Mouse (Mus musculus): Measurements from ENCODE around the gene Fibp. TPM values are rescaled to one million over a fixed set of nuclear protein-coding genes. Genes with fewer than 3 reads are reported as not detected.

Gene Fibp
- polyA plus RNA-seq (2015; fragmentation: Nextera tagmentation; extraction: Ambion mirVana), result 133 and 135 TPM in 2 replicates

GRCm38 (mm10) chr19:5460465-5460911, at the start of gene Fibp:
Gene Fibp (plus strand): TSS chr19:5460615.
- peaks cover 13% of the 10 kb centered on the region for H3K4me1 ChIP-seq (ENCODE audit: insufficient read depth, low read depth, low read length)
- H3K9ac ChIP-seq (replicated peaks; ENCODE audit: low read depth), result peak within 1 kb of the TSS; percentile 69
- no peaks in the 10 kb centered on the region for H3K27me3 ChIP-seq (replicated peaks; ENCODE audit: insufficient read depth, low read length)
- 0% methylated on average over 32 of the region's 32 CpGs for WGBS
- DNase-seq (ENCODE audit: low spot score) (peak; percentile 93), ATAC-seq (peak; percentile 51)
- H3K27ac ChIP-seq (ENCODE audit: low read length), result peak within 1 kb of the TSS; percentile 73
- peak within 1 kb of the TSS; percentile 78 for H3K4me3 ChIP-seq (ENCODE audit: low read depth, low read length)
- peaks cover 8% of the 10 kb centered on the region; the same call in 1 of the 2 replicates for H3K36me3 ChIP-seq (ENCODE audit: insufficient read depth, low read length)
- 0 out of 2 replicates have a peak, but pooled peaks have one; percentile 60 for TF ChIP-seq EP300 (IDR thresholded peaks at IDR 0.05)
- no peak for TF ChIP-seq CTCF (IDR thresholded peaks at IDR 0.05)
- no peaks in the 10 kb centered on the region for H3K9me3 ChIP-seq (ENCODE audit: low read length)
- H3K4me2 ChIP-seq (replicated peaks; ENCODE audit: low read depth, low read length), result peak within 1 kb of the TSS; percentile 71

GRCm38 (mm10) chr19:5410641-5411040, 49.8 kb upstream of the Fibp start:
- no peaks in the 10 kb centered on the region for H3K27me3 ChIP-seq (replicated peaks; ENCODE audit: insufficient read depth, low read length)
- no peak overlapping the region for H3K4me2 ChIP-seq (replicated peaks; ENCODE audit: low read depth, low read length)
- no peaks in the 10 kb centered on the region for H3K36me3 ChIP-seq (ENCODE audit: insufficient read depth, low read length)
- H3K4me1 ChIP-seq (ENCODE audit: insufficient read depth, low read depth, low read length), result 0 out of 2 replicates have a peak, but pooled peaks cover 9% of the 10 kb centered on the region
- WGBS, result 64% methylated on average over 5 of the region's 5 CpGs
- no peak overlapping the region for H3K9ac ChIP-seq (replicated peaks; ENCODE audit: low read depth)
- TF ChIP-seq CTCF (IDR thresholded peaks at IDR 0.05) (no peak), EP300 (IDR thresholded peaks at IDR 0.05) (no peak)
- ATAC-seq, result no peak
- DNase-seq (ENCODE audit: low spot score), result no peak
- no peak overlapping the region for H3K4me3 ChIP-seq (ENCODE audit: low read depth, low read length)
- no peaks in the 10 kb centered on the region for H3K9me3 ChIP-seq (ENCODE audit: low read length)
- H3K27ac ChIP-seq (ENCODE audit: low read length), result peak overlapping the region; percentile 51; the same call in 1 of the 2 replicates

DNA sequence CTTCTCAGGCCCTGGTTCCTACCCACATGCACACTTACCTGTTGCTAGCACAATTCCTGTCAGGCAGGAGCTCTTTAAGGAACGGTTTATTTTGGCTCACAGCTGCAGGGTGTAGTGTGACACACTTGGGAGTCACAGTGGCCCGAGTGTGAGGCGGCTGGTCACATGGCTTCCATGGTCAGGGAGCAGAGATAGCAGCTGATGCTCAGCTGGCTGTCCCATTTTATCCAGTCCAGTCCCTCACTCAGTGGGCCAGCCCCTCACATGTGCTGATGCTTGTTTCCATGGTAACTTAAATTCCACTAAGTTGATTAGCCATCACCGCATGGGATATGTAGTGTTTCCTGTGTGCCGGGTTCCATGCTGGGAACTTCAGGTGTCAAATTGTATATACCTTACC, 48.5 kb upstream of the Fibp start:
- Histone ChIP-seq H3K9me3 (ENCODE audit: low read length) (no peaks in the 10 kb centered on the region), H3K27ac (ENCODE audit: low read length) (no peak overlapping the region), H3K9ac (replicated peaks; ENCODE audit: low read depth) (no peak overlapping the region), H3K4me1 (ENCODE audit: insufficient read depth, low read depth, low read length) (0 out of 2 replicates have a peak, but pooled peaks cover 9% of the 10 kb centered on the region), H3K4me3 (ENCODE audit: low read depth, low read length) (no peak overlapping the region), H3K4me2 (replicated peaks; ENCODE audit: low read depth, low read length) (no peak overlapping the region), H3K27me3 (replicated peaks; ENCODE audit: insufficient read depth, low read length) (no peaks in the 10 kb centered on the region), H3K36me3 (ENCODE audit: insufficient read depth, low read length) (no peaks in the 10 kb centered on the region)
- TF ChIP-seq EP300 (IDR thresholded peaks at IDR 0.05) (no peak), CTCF (IDR thresholded peaks at IDR 0.05) (no peak)
- ATAC-seq (no peak), DNase-seq (ENCODE audit: low spot score) (no peak)
- WGBS, result 49% methylated on average over 5 of the region's 5 CpGs

GRCm38 (mm10) chr19:5413840-5414239, 46.6 kb upstream of the Fibp start:
- TF ChIP-seq EP300 (IDR thresholded peaks at IDR 0.05) (no peak), CTCF (IDR thresholded peaks at IDR 0.05) (no peak)
- H3K9ac ChIP-seq (replicated peaks; ENCODE audit: low read depth), result no peak overlapping the region
- H3K4me1 ChIP-seq (ENCODE audit: insufficient read depth, low read depth, low read length), result 0 out of 2 replicates have a peak, but pooled peaks cover 9% of the 10 kb centered on the region
- H3K4me2 ChIP-seq (replicated peaks; ENCODE audit: low read depth, low read length), result no peak overlapping the region
- DNase-seq (ENCODE audit: low spot score) (no peak), ATAC-seq (no peak)
- no peak overlapping the region for H3K4me3 ChIP-seq (ENCODE audit: low read depth, low read length)
- 77% methylated on average over 4 of the region's 4 CpGs for WGBS
- no peaks in the 10 kb centered on the region for H3K9me3 ChIP-seq (ENCODE audit: low read length)
- H3K27ac ChIP-seq (ENCODE audit: low read length), result peak overlapping the region; percentile 77
- 0 out of 2 replicates have a peak, but pooled peaks cover 6% of the 10 kb centered on the region for H3K36me3 ChIP-seq (ENCODE audit: insufficient read depth, low read length)
- no peaks in the 10 kb centered on the region for H3K27me3 ChIP-seq (replicated peaks; ENCODE audit: insufficient read depth, low read length)

DNA sequence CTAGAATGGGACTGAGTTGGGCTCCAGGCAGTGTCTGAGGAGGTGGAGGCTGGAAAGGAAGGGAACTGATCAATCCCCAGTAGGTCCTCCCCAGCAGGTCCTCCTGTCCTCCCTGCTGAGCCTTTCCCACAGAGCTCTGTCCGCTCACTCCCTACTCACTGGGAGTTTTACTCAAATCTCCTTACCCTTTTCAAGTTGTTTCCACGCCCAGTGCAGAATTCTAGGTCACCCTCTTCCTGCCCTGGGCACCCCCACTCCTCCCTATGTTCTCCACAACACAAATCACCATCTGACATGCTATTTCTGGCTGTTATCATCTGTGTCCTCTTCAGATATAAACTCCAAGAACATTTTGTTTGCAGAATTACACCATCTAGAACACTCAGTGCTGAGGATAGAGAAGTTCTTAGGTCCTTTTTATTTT, 45.9 kb upstream of the Fibp start:
- no peaks in the 10 kb centered on the region for H3K9me3 ChIP-seq (ENCODE audit: low read length)
- H3K27me3 ChIP-seq (replicated peaks; ENCODE audit: insufficient read depth, low read length), result no peaks in the 10 kb centered on the region
- ATAC-seq (peak; percentile 86), DNase-seq (ENCODE audit: low spot score) (peak; percentile 94)
- H3K4me3 ChIP-seq (ENCODE audit: low read depth, low read length), result no peak overlapping the region
- 23% methylated on average over 2 of the region's 2 CpGs for WGBS
- peak overlapping the region; percentile 77 for H3K27ac ChIP-seq (ENCODE audit: low read length)
- no peak overlapping the region for H3K4me2 ChIP-seq (replicated peaks; ENCODE audit: low read depth, low read length)
- H3K9ac ChIP-seq (replicated peaks; ENCODE audit: low read depth), result no peak overlapping the region
- 0 out of 2 replicates have a peak, but pooled peaks cover 6% of the 10 kb centered on the region for H3K36me3 ChIP-seq (ENCODE audit: insufficient read depth, low read length)
- H3K4me1 ChIP-seq (ENCODE audit: insufficient read depth, low read depth, low read length), result 0 out of 2 replicates have a peak, but pooled peaks cover 9% of the 10 kb centered on the region
- no peak for TF ChIP-seq CTCF (IDR thresholded peaks at IDR 0.05)
- TF ChIP-seq EP300 (IDR thresholded peaks at IDR 0.05), result peak; percentile 95

DNA sequence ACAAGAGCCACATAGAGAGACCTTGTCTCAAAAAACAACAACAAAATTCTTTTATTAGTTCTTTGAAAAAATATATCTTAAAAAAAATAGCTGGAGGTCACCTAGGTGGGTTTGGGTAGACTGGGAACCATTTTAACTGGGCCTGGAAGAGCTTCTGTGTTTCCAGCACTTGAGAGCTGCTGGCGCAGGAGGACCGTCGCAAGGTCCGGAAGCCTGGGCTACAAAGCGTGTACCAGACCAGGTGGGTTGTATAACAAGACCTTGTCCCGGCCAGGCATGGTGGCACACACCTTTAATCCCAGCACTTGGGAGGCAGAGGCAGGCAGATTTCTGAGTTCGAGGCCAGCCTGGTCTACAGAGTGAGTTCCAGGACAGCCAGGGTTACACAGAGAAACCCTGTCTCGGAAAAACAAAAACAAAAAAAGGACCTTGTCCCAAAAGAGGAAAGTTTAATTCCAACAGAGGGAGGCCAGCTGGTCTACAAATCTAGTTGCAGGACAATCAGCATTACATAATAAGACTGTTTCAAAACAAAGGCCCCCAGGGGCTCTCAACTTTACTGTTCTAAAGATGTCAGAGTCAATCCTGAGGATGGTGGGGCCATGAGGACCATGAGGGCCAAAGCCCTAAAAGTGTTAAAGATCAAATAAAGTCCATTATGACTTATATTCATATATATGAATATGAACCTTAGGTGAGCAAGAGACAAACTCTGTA, 41.5 kb upstream of the Fibp start:
- no peaks in the 10 kb centered on the region for H3K9me3 ChIP-seq (ENCODE audit: low read length)
- H3K9ac ChIP-seq (replicated peaks; ENCODE audit: low read depth), result no peak overlapping the region
- peaks cover 20% of the 10 kb centered on the region for H3K4me1 ChIP-seq (ENCODE audit: insufficient read depth, low read depth, low read length)
- TF ChIP-seq EP300 (IDR thresholded peaks at IDR 0.05) (no peak), CTCF (IDR thresholded peaks at IDR 0.05) (no peak)
- no peak overlapping the region for H3K4me2 ChIP-seq (replicated peaks; ENCODE audit: low read depth, low read length)
- ATAC-seq (no peak), DNase-seq (ENCODE audit: low spot score) (peak; percentile 58)
- no peak overlapping the region for H3K4me3 ChIP-seq (ENCODE audit: low read depth, low read length)
- WGBS, result 93% methylated on average over 7 of the region's 8 CpGs
- no peak overlapping the region for H3K27ac ChIP-seq (ENCODE audit: low read length)
- 0 out of 2 replicates have a peak, but pooled peaks cover 17% of the 10 kb centered on the region for H3K36me3 ChIP-seq (ENCODE audit: insufficient read depth, low read length)
- H3K27me3 ChIP-seq (replicated peaks; ENCODE audit: insufficient read depth, low read length), result no peaks in the 10 kb centered on the region
